Mouse (Mus musculus): ENCODE measurements at regions not wholly inside any gene's neighbourhood (a gene's known extent, or its start where the extent isn't known, plus 50 kb on each side); places are given as distances from the start of the nearest gene placed in this dataset.

DNA sequence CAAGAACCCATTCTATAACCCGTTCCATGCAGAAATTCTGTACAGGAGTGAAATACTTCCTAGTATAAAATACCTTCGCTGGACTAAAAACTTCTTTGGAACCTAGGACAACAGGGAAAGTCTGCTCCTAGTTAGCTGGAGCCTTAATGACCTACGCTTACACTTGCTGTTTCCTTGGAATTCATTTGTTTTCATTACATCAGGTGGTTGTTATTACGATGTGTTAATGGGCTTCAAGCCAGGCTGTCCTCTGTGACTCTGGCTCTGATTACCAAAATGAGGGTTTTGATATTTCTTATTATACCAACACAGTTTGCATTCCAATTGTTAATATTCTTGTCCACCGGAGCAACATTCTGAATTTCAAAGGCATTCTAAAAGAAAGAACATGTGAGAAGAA is 313.6 kb upstream of the Adgrl4 start:
- Histone ChIP-seq H3K36me3 (ENCODE audit: control insufficient read depth, insufficient read depth) (no peaks in the 10 kb centered on the region), H3K4me2 (replicated peaks; ENCODE audit: low read depth) (no peak overlapping the region), H3K27ac (ENCODE audit: low read depth, low read length) (no peak overlapping the region), H3K9ac (ENCODE audit: low read depth, low read length) (no peak overlapping the region), H3K9me3 (ENCODE audit: control insufficient read depth) (no peaks in the 10 kb centered on the region), H3K4me1 (replicated peaks; ENCODE audit: control insufficient read depth, insufficient read depth, low read length) (no peaks in the 10 kb centered on the region), H3K27me3 (replicated peaks; ENCODE audit: control insufficient read depth, insufficient read depth, low read length) (no peaks in the 10 kb centered on the region), H3K4me3 (ENCODE audit: low read depth, low read length) (no peak overlapping the region)
- WGBS = 82% methylated on average over 5 of the region's 5 CpGs
- ATAC-seq = no peak
- TF ChIP-seq CTCF (IDR thresholded peaks at IDR 0.05; ENCODE audit: low read depth) = no peak

DNA sequence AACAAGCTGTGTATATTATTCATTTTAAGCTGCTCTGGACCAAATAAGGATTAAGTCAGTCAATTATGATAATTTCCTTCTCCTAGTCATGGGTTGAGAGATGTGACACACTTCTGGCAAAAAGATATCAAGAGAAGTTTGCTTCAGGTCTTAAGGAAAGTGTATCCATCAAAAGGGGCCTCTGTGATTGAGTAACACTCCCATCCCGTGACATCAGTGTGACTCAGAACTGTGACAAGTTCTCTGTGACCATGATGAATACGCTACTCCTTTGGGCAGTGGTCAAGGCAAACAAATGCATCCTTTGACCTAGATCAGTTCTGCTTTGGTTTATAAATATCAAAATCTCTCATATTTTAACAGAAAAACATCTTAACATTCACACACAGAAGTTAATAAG is 290.8 kb upstream of the Adgrl4 start:
- Histone ChIP-seq H3K4me3 (ENCODE audit: low read depth, low read length) (no peak overlapping the region), H3K9ac (ENCODE audit: low read depth, low read length) (no peak overlapping the region), H3K27me3 (replicated peaks; ENCODE audit: control insufficient read depth, insufficient read depth, low read length) (no peaks in the 10 kb centered on the region), H3K4me1 (replicated peaks; ENCODE audit: control insufficient read depth, insufficient read depth, low read length) (no peaks in the 10 kb centered on the region), H3K4me2 (replicated peaks; ENCODE audit: low read depth) (no peak overlapping the region), H3K27ac (ENCODE audit: low read depth, low read length) (no peak overlapping the region), H3K9me3 (ENCODE audit: control insufficient read depth) (no peaks in the 10 kb centered on the region), H3K36me3 (ENCODE audit: control insufficient read depth, insufficient read depth) (no peaks in the 10 kb centered on the region)
- ATAC-seq = no peak
- WGBS = 83% methylated on average over 2 of the region's 2 CpGs
- TF ChIP-seq CTCF (IDR thresholded peaks at IDR 0.05; ENCODE audit: low read depth) = no peak

GRCm38 (mm10) chr3:151153340-151153739 is 284.3 kb upstream of the Adgrl4 start:
- H3K4me1 ChIP-seq (replicated peaks; ENCODE audit: control insufficient read depth, insufficient read depth, low read length) = no peaks in the 10 kb centered on the region
- ATAC-seq = no peak
- H3K36me3 ChIP-seq (ENCODE audit: control insufficient read depth, insufficient read depth) = no peaks in the 10 kb centered on the region
- WGBS = 51% methylated on average over 4 of the region's 4 CpGs
- H3K9ac ChIP-seq (ENCODE audit: low read depth, low read length) = no peak overlapping the region
- no peak overlapping the region for H3K4me3 ChIP-seq (ENCODE audit: low read depth, low read length)
- H3K4me2 ChIP-seq (replicated peaks; ENCODE audit: low read depth) = no peak overlapping the region
- H3K9me3 ChIP-seq (ENCODE audit: control insufficient read depth) = no peaks in the 10 kb centered on the region
- no peaks in the 10 kb centered on the region for H3K27me3 ChIP-seq (replicated peaks; ENCODE audit: control insufficient read depth, insufficient read depth, low read length)
- no peak overlapping the region for H3K27ac ChIP-seq (ENCODE audit: low read depth, low read length)
- TF ChIP-seq CTCF (IDR thresholded peaks at IDR 0.05; ENCODE audit: low read depth) = no peak

GRCm38 (mm10) chr3:151160516-151160915 is 277.2 kb upstream of the Adgrl4 start:
- TF ChIP-seq CTCF (IDR thresholded peaks at IDR 0.05; ENCODE audit: low read depth) = no peak
- ATAC-seq = no peak
- 84% methylated on average over 1 of the region's 1 CpGs for WGBS

DNA sequence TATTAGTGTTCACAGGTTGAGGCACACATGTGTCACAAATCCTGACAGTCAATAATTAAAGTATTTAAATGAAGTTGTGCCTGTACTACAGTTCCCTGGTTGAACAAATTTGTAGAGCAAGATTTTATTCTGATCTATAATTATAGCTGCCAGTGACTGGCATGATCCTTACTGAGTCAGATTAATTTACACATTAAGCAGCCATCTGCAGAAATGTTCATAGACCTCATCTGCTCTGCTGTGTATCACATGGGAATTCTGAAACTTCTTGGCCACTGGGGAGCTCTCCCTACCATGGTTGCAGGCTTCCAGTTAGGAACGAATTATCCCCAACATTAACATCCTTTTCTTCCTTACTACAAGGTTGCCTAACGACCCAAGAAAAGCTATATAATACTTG is 255.6 kb upstream of the Adgrl4 start:
- no peaks in the 10 kb centered on the region for H3K4me1 ChIP-seq (replicated peaks; ENCODE audit: control insufficient read depth, insufficient read depth, low read length)
- H3K27me3 ChIP-seq (replicated peaks; ENCODE audit: control insufficient read depth, insufficient read depth, low read length) = no peaks in the 10 kb centered on the region
- no peak for ATAC-seq
- no peak overlapping the region for H3K4me3 ChIP-seq (ENCODE audit: low read depth, low read length)
- no peak for TF ChIP-seq CTCF (IDR thresholded peaks at IDR 0.05; ENCODE audit: low read depth)
- H3K27ac ChIP-seq (ENCODE audit: low read depth, low read length) = no peak overlapping the region
- no peak overlapping the region for H3K9ac ChIP-seq (ENCODE audit: low read depth, low read length)
- WGBS = 56% methylated on average over 2 of the region's 2 CpGs
- no peak overlapping the region for H3K4me2 ChIP-seq (replicated peaks; ENCODE audit: low read depth)
- H3K9me3 ChIP-seq (ENCODE audit: control insufficient read depth) = no peaks in the 10 kb centered on the region
- H3K36me3 ChIP-seq (ENCODE audit: control insufficient read depth, insufficient read depth) = no peaks in the 10 kb centered on the region

More at GRCm38 (mm10) chr3:151160516-151160915, 277.2 kb upstream of the Adgrl4 start:
- Histone ChIP-seq H3K36me3 (ENCODE audit: control insufficient read depth, insufficient read depth) (no peaks in the 10 kb centered on the region), H3K4me3 (ENCODE audit: low read depth, low read length) (no peak overlapping the region), H3K4me1 (replicated peaks; ENCODE audit: control insufficient read depth, insufficient read depth, low read length) (no peaks in the 10 kb centered on the region), H3K27ac (ENCODE audit: low read depth, low read length) (no peak overlapping the region), H3K27me3 (replicated peaks; ENCODE audit: control insufficient read depth, insufficient read depth, low read length) (no peaks in the 10 kb centered on the region), H3K9ac (ENCODE audit: low read depth, low read length) (no peak overlapping the region), H3K9me3 (ENCODE audit: control insufficient read depth) (no peaks in the 10 kb centered on the region), H3K4me2 (replicated peaks; ENCODE audit: low read depth) (no peak overlapping the region)

DNA sequence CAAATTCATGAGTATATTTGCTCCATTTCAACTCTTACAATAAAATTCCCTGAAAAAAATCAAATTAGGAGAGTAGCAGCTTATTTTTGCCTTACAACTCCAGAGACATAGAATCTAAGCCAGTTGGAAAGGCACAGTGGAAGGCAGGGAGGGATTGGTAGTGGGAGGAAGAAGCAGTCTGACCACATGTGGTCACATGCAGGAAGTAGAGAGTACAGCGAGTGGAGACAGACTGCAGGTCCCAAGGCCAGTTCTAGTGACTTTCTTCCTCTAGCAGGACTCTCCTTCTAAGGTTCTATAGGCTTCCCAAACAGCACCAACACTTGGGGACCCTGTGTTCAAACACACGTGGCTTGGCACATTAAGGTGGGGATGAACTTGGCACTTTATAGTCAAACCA is 245.6 kb upstream of the Adgrl4 start:
- ATAC-seq = no peak
- H3K36me3 ChIP-seq (ENCODE audit: control insufficient read depth, insufficient read depth) = no peaks in the 10 kb centered on the region
- H3K4me3 ChIP-seq (ENCODE audit: low read depth, low read length) = no peak overlapping the region
- 72% methylated on average over 2 of the region's 2 CpGs for WGBS
- no peak for TF ChIP-seq CTCF (IDR thresholded peaks at IDR 0.05; ENCODE audit: low read depth)
- H3K27ac ChIP-seq (ENCODE audit: low read depth, low read length) = no peak overlapping the region
- H3K27me3 ChIP-seq (replicated peaks; ENCODE audit: control insufficient read depth, insufficient read depth, low read length) = no peaks in the 10 kb centered on the region
- no peak overlapping the region for H3K9ac ChIP-seq (ENCODE audit: low read depth, low read length)
- H3K4me1 ChIP-seq (replicated peaks; ENCODE audit: control insufficient read depth, insufficient read depth, low read length) = no peaks in the 10 kb centered on the region
- H3K4me2 ChIP-seq (replicated peaks; ENCODE audit: low read depth) = no peak overlapping the region
- H3K9me3 ChIP-seq (ENCODE audit: control insufficient read depth) = no peaks in the 10 kb centered on the region

- no peak for ATAC-seq
- no peak overlapping the region for H3K4me2 ChIP-seq (replicated peaks; ENCODE audit: low read depth)
- no peak overlapping the region for H3K4me3 ChIP-seq (ENCODE audit: low read depth, low read length)
- no peaks in the 10 kb centered on the region for H3K36me3 ChIP-seq (ENCODE audit: control insufficient read depth, insufficient read depth)
- WGBS = 84% methylated on average over 4 of the region's 4 CpGs
- H3K27me3 ChIP-seq (replicated peaks; ENCODE audit: control insufficient read depth, insufficient read depth, low read length) = no peaks in the 10 kb centered on the region
- no peak overlapping the region for H3K27ac ChIP-seq (ENCODE audit: low read depth, low read length)
- no peak overlapping the region for H3K9ac ChIP-seq (ENCODE audit: low read depth, low read length)
- no peak for TF ChIP-seq CTCF (IDR thresholded peaks at IDR 0.05; ENCODE audit: low read depth)
- no peaks in the 10 kb centered on the region for H3K4me1 ChIP-seq (replicated peaks; ENCODE audit: control insufficient read depth, insufficient read depth, low read length)
- no peaks in the 10 kb centered on the region for H3K9me3 ChIP-seq (ENCODE audit: control insufficient read depth)
Measured at GRCm38 (mm10) chr3:151210978-151211377, 226.7 kb upstream of the Adgrl4 start.
